Mouse (Mus musculus): Measurements from ENCODE around the gene Tbpl1. TPM values are rescaled to one million over a fixed set of nuclear protein-coding genes. Genes with fewer than 3 reads are reported as not detected.

Tbpl1 gene
- polyA plus RNA-seq, 1 experiment from 2014 or later = 124 TPM

DNA sequence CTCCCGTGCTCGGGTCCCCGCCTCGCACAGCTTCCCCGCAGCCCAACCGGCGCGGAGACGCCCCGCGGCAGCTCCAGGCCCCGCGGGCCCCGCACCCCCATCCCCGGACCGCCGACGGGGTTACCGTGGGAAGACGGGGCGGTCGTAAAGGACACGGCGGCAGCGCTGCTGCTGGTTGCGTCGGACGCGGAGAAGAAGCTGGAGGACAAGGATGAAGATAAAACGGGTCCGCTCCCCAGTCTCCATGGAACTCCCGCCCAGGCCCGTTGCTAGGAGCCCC is 806 bp downstream of the Tbpl1 start:
- peak overlapping the region; percentile 88 for H3K4me2 ChIP-seq (replicated peaks)
- peak overlapping the region; percentile 96 for H3K27ac ChIP-seq
- peak overlapping the region; percentile 99 for H3K4me3 ChIP-seq (replicated peaks)
- no peaks in the 10 kb centered on the region for H3K9me3 ChIP-seq
- no peak for ATAC-seq
- H3K4me1 ChIP-seq (replicated peaks) = peaks cover 40% of the 10 kb centered on the region
- H3K9ac ChIP-seq (replicated peaks) = peak overlapping the region; percentile 99
- H3K36me3 ChIP-seq = no peaks in the 10 kb centered on the region
- WGBS = 1% methylated on average over 33 of the region's 33 CpGs
- no peaks in the 10 kb centered on the region for H3K27me3 ChIP-seq

DNA sequence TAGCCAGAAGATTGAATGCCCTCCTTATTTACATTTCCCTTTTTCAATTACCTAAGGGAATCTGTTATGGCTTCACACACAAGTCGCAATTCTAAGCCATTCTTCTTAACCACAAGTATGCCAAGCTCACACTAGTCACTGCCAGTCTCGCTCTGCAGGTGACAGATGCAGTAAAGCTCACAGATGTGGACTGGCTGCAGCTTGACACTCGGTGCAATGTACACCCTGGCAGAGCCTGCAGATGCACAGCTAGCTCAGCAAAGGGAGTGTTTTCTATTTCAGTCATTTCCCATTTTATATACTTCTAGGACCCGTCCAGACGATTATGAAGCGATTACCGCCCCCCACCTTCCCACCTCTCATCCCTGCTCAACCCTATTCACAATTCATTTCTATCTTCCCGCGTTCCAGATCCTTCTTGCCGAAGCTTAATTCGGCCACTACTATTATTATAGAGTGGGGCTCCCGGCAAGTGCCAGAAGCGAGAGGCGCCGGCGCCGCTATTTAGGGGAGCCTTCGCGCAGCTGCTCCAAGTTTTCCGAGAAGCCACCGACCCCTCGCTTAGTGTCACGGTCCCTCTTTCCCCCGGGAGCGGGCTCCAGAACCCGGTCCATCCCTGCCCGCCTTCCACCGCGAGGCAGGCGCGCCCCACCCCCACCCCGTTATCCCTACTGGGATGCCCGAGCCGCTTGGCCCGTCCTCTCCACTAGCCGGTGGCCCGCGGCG is 1.3 kb downstream of the Tbpl1 start:
- Histone ChIP-seq H3K4me3 (replicated peaks) (peak overlapping the region; percentile 99), H3K27me3 (no peaks in the 10 kb centered on the region), H3K4me1 (replicated peaks) (peaks cover 40% of the 10 kb centered on the region), H3K36me3 (no peaks in the 10 kb centered on the region), H3K9ac (replicated peaks) (peak overlapping the region; percentile 99), H3K9me3 (no peaks in the 10 kb centered on the region), H3K27ac (peak overlapping the region; percentile 96), H3K4me2 (replicated peaks) (peak overlapping the region; percentile 88)
- WGBS = 1% methylated on average over 39 of the region's 39 CpGs
- ATAC-seq = peak; percentile 80

DNA sequence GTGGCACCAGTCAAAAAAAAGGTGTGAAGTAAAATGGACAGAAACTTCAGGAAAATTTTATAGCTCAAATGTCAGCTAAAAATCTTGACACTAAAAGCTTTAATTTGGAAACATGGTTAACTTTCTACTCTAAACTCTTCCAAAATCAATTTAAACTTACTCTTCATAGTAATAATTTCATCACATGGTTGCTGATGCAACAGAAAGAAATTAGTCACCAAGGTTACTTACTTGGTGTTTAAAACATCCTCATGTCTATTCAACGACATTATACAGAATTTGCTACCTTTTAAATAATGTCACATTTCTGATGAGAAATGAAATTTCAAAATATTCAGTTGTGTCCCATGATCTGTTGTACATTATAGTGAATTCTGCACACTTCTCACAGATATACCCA is 3.5 kb downstream of the Tbpl1 start:
- ATAC-seq = no peak
- Histone ChIP-seq H3K9ac (replicated peaks) (no peak overlapping the region), H3K36me3 (no peaks in the 10 kb centered on the region), H3K27me3 (no peaks in the 10 kb centered on the region), H3K27ac (no peak overlapping the region), H3K4me1 (replicated peaks) (peaks cover 47% of the 10 kb centered on the region), H3K4me2 (replicated peaks) (no peak overlapping the region), H3K9me3 (no peaks in the 10 kb centered on the region), H3K4me3 (replicated peaks) (no peak overlapping the region)
- WGBS = 84% methylated on average over 1 of the region's 1 CpGs

DNA sequence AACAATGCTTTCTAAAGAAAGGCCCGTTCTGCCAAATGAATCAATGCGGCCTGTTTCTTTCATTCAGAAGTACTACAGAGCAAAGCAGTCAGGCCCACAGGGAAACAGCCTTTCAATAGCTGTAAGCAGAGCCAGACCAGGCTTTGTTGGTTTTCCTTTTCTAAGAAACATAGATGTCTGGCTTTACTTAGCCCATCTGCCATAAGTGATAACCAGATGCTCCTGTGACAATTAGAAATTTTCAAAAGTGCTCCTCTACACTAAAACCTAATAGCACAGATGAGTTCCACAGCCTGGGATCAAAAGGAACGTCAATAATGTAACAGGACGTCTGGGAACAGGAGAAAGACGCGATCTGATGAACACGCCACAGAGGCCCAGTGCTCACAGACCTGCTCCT is 5.4 kb downstream of the Tbpl1 start:
- Histone ChIP-seq H3K4me2 (replicated peaks) (no peak overlapping the region), H3K9ac (replicated peaks) (no peak overlapping the region), H3K4me3 (replicated peaks) (no peak overlapping the region), H3K9me3 (no peaks in the 10 kb centered on the region), H3K36me3 (no peaks in the 10 kb centered on the region), H3K27ac (no peak overlapping the region), H3K27me3 (no peaks in the 10 kb centered on the region), H3K4me1 (replicated peaks) (peaks cover 40% of the 10 kb centered on the region)
- ATAC-seq = no peak
- 65% methylated on average over 7 of the region's 7 CpGs for WGBS

DNA sequence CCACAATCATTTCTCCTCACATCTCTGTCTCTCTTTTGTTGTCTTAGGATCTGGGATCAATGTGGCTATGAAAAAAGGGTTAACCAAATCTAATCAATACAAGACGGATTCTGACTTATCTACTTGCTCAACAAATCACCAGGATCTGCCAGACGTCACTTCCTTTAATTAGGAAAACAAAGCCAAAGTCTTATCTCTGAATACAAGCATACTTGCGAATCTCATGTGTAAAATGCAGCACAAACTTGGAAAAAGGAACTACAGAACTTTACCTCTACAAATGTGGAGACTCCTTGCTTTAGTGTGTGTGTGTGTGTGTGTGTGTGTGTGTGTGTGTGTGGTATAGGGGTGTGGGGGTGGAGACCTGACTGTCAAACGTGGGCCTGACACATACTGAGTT is 6.6 kb downstream of the Tbpl1 start:
- H3K4me3 ChIP-seq (replicated peaks) = no peak overlapping the region
- no peaks in the 10 kb centered on the region for H3K27me3 ChIP-seq
- no peak overlapping the region for H3K9ac ChIP-seq (replicated peaks)
- peaks cover 38% of the 10 kb centered on the region for H3K4me1 ChIP-seq (replicated peaks)
- no peak for ATAC-seq
- no peaks in the 10 kb centered on the region for H3K36me3 ChIP-seq
- WGBS = 67% methylated on average over 4 of the region's 4 CpGs
- H3K9me3 ChIP-seq = no peaks in the 10 kb centered on the region
- no peak overlapping the region for H3K27ac ChIP-seq
- no peak overlapping the region for H3K4me2 ChIP-seq (replicated peaks)

DNA sequence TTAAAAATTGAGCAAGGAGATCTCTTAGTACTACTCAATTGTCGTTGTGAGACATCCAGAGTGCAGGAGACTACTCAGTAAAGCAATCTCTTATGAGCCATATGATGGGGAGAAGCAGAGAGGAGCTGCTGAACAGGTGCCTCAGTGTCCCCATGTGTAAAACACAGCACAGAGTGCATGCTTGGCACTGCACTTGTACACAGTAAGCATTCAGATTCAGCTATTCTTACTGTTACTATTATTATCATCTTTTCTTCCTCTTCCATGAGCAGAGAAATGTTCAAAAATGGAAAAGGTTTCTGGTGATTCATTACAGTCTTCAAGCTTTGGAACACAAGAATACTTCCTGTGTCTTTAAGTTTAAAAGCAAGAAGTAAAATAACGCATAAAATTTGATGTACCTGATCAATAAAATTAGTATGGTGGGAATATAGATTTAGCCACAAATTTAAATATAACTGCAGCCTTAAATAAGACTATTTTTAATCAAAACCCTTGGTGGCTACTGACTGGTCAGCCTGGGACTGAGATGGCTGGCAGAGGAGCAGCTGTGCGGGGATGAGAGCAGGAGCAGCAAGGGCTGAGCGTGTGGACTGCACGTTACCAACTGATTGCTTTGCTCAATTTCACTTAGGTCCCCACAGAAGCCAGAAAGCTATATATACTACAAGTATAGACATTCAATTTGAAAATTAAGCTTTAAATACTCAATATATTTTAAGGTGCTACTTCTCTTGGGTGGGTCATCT is 10.8 kb downstream of the Tbpl1 start:
- H3K4me3 ChIP-seq (replicated peaks) = no peak overlapping the region
- no peak overlapping the region for H3K4me2 ChIP-seq (replicated peaks)
- H3K27me3 ChIP-seq = no peaks in the 10 kb centered on the region
- no peak for ATAC-seq
- H3K9ac ChIP-seq (replicated peaks) = no peak overlapping the region
- H3K36me3 ChIP-seq = no peaks in the 10 kb centered on the region
- H3K9me3 ChIP-seq = no peaks in the 10 kb centered on the region
- no peak overlapping the region for H3K27ac ChIP-seq
- 96% methylated on average over 5 of the region's 5 CpGs for WGBS
- H3K4me1 ChIP-seq (replicated peaks) = peaks cover 11% of the 10 kb centered on the region

DNA sequence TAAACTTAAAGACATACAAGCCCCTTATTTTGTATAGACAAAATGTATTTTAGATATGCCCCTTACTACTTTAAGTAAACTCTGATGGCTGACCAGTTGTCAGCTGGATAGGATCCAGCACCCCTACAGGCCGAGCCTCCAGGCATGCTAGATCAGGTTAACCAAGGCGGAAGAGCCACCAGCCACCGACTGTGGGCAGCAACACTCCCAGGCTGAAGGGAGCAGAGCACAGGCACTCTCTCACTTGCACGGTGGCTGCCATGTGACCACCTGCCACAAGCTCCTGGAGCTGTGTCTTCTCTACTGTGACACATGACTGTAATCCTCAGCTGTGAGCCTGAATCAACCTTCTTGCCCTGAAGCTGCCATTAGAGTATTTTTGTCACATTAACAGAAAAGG is 13.3 kb downstream of the Tbpl1 start:
- no peak overlapping the region for H3K4me2 ChIP-seq (replicated peaks)
- H3K4me1 ChIP-seq (replicated peaks) = peaks cover 8% of the 10 kb centered on the region; the same call in 1 of the 2 replicates
- WGBS = 50% methylated on average over 4 of the region's 4 CpGs
- H3K9me3 ChIP-seq = no peaks in the 10 kb centered on the region
- ATAC-seq = no peak
- H3K36me3 ChIP-seq = no peaks in the 10 kb centered on the region
- H3K9ac ChIP-seq (replicated peaks) = no peak overlapping the region
- no peaks in the 10 kb centered on the region for H3K27me3 ChIP-seq
- no peak overlapping the region for H3K27ac ChIP-seq
- H3K4me3 ChIP-seq (replicated peaks) = no peak overlapping the region

DNA sequence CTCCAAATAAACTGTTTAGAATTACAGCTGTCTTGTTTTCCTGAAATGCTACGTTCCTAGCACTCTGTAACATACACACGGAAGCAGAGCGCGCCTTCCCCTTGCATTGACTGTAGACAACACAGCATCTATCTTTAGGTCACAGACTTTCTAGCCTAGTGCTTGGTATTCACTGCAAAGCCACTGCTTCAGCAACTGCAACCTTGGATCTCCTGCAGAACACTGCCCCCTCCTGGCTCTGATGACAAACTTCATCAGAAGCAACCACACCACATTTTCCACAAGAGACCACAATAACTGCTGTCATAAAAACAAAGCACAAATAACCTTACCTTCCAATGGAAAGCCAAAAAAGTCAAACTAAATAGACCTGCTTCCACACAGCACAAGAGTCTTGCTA is 17.2 kb downstream of the Tbpl1 start:
- Histone ChIP-seq H3K4me1 (replicated peaks) (peaks cover 8% of the 10 kb centered on the region; the same call in 1 of the 2 replicates), H3K9me3 (no peaks in the 10 kb centered on the region), H3K4me2 (replicated peaks) (no peak overlapping the region), H3K4me3 (replicated peaks) (no peak overlapping the region), H3K9ac (replicated peaks) (no peak overlapping the region), H3K27ac (no peak overlapping the region), H3K27me3 (no peaks in the 10 kb centered on the region), H3K36me3 (peaks cover 15% of the 10 kb centered on the region)
- WGBS = 80% methylated on average over 4 of the region's 4 CpGs
- ATAC-seq = 0 out of 2 replicates have a peak, but pooled peaks have one; percentile 41

DNA sequence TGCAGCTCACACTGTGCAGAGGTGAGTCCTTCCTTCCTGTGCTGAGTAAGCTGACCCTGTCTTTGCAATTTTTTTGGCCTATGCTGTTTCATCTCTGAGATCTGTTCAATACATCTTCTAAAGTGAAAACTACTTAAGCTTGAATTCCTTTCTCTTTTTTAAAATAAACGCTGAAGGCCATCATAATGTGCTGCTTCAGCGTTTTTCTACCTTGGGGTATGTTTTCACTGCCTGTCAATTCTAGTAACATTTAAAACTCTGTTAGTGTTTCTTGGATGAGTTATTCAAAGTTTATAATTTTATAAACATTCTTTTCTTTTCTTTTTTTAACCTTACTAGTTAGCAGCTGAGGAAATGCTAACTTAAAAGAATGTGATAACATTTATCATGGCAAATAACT is 18.8 kb downstream of the Tbpl1 start:
- ATAC-seq = no peak
- WGBS = 94% methylated on average over 2 of the region's 2 CpGs
- H3K4me2 ChIP-seq (replicated peaks) = no peak overlapping the region

DNA sequence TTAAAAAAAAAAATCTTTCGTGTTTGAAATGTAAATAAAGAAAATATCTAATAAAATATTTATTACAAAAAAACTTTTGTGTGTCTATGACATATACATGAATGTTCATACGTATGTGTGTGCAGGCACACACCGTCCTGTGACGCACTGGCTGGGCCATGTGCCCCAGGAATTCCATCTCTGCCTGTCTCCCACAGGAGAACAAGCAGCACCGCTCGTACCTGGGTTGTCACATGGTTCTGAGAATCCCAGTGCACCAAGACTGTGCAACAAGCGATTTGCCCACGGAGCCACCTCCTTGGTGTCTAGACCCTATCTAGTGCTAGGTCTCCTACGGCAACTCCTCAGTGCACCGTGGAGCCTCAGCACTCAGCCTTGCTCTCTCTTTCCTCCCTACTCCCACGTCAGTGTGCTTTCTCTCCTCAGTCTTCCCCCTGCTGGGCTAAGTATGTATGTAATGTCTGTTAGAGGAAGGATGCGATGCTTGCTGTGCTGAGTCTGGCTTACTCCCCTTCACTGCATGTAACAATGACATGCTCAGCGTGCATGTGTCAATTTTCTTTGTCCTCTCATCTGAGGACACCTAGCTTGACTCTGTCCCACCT is 21.5 kb downstream of the Tbpl1 start:
- Histone ChIP-seq H3K27ac (no peak overlapping the region), H3K4me1 (replicated peaks) (0 out of 2 replicates have a peak, but pooled peaks cover 4% of the 10 kb centered on the region), H3K4me3 (replicated peaks) (no peak overlapping the region), H3K9me3 (no peaks in the 10 kb centered on the region), H3K4me2 (replicated peaks) (no peak overlapping the region), H3K36me3 (peaks cover 56% of the 10 kb centered on the region), H3K9ac (replicated peaks) (no peak overlapping the region), H3K27me3 (no peaks in the 10 kb centered on the region)
- peak; percentile 41; the same call in 1 of the 2 replicates for ATAC-seq
- WGBS = 84% methylated on average over 13 of the region's 13 CpGs

More for the DNA sequence above, 18.8 kb downstream of the Tbpl1 start:
- Histone ChIP-seq H3K4me1 (replicated peaks) (0 out of 2 replicates have a peak, but pooled peaks cover 4% of the 10 kb centered on the region), H3K36me3 (peaks cover 30% of the 10 kb centered on the region), H3K27ac (no peak overlapping the region), H3K9me3 (no peaks in the 10 kb centered on the region), H3K27me3 (no peaks in the 10 kb centered on the region), H3K4me3 (replicated peaks) (no peak overlapping the region), H3K9ac (replicated peaks) (no peak overlapping the region)

DNA sequence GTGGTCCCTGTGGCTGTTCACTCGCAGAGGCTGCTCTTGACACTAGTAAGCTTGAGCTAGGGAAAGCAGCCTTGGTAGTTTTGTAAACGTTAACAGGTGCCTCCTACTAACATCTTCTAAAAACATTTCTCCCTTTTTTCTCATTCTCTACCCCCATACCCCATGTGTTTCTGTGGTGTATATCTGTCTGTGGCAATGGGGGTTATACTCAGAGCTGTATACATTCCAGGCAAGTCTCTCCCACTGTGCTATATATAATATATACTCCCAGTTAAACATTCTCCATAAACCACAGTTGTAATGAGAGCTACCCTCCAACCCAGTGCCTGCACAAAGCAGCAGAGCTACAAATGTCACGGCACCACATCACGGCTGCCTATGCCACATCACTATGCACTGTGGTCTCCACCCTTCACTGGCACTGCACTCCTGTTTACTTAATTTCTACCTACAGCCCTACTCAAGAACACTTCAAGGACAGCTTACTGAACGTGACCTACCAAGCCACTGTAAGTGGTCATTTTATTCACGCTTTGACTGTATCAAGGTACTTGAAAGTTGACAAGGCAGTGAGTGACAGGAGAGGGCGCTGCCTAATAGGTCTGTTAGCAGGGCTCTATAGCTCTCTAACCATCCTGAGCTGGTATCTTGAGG is 23.4 kb downstream of the Tbpl1 start:
- H3K4me1 ChIP-seq (replicated peaks) = no peaks in the 10 kb centered on the region
- H3K4me2 ChIP-seq (replicated peaks) = no peak overlapping the region
- no peaks in the 10 kb centered on the region for H3K27me3 ChIP-seq
- H3K27ac ChIP-seq = no peak overlapping the region
- H3K36me3 ChIP-seq = peaks cover 64% of the 10 kb centered on the region
- H3K9me3 ChIP-seq = no peaks in the 10 kb centered on the region
- H3K4me3 ChIP-seq (replicated peaks) = no peak overlapping the region
- H3K9ac ChIP-seq (replicated peaks) = no peak overlapping the region
- 93% methylated on average over 7 of the region's 7 CpGs for WGBS
- no peak for ATAC-seq

DNA sequence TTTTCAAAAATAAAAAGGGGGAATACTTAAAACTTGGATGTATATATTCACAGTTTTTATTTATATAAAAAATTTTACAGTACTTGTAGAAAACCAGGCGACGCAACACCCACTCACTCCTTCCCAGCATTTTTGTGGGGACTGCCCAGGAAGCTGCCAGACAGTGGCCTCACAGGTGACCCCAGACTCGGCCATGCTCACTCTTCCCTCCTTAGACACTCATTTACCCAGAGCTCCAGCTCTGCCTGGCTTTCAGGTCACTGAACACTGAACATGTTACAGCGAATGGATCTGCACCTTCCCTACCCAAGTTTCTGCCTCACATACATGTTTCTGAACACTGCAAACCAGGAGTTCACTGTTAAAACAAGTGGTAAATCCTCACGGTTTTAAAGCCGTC is 27.9 kb downstream of the Tbpl1 start:
- Histone ChIP-seq H3K4me3 (replicated peaks) (no peak overlapping the region), H3K36me3 (peaks cover 61% of the 10 kb centered on the region), H3K4me2 (replicated peaks) (no peak overlapping the region), H3K27ac (no peak overlapping the region), H3K27me3 (no peaks in the 10 kb centered on the region), H3K4me1 (replicated peaks) (peaks cover 6% of the 10 kb centered on the region; the same call in 1 of the 2 replicates), H3K9me3 (no peaks in the 10 kb centered on the region), H3K9ac (replicated peaks) (no peak overlapping the region)
- 89% methylated on average over 6 of the region's 6 CpGs for WGBS
- no peak for ATAC-seq
